Mouse (Mus musculus): Measurements from ENCODE around the gene Cald1.

Gene Cald1

DNA sequence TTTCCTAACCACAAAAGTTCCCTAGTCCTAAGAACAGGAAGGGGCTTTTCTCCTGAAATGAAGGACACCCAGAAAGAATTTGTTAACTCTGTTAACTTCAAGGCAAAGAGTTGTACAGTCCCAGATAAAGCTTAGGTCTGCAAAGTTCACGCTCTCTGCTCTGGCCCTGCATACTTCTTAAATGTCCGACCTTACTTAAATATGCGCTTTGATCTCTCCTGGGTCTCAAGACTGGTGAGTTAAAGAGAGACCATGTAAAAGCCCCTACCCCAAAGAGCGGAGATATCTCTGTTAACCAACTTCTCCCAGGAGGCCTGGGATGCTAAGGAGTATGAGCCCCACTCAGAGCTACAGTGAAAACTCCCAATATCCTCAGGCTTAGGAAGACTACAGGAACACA, 119.4 kb downstream of the Cald1 start:
- no peak for DNase-seq (ENCODE audit: low spot score in 2 of 2)

DNA sequence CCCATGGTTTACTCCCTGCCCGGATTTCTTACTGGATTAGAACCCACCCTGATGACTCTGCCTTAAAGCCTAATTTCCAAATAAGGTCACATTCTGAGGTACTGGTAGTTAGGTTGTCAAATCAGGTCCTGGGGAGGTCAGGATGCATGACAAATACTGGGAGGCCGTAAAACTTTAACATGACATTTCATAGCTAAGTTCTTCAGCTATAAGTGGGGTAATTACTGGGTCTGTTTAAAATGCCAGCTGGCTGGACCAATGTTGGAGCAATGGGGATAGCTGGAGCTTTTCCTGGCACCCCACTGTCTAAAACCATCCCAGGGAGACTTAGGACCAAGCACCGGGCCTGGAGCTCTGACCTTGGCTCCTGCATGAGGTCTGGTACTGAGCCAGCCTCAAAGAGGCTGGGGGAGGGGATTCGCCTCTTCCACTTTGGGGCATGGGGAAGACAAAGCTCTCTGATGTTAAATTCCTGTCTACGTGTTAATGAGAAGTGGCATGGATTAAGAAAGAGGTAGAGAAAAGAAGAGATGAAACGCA, 120.9 kb downstream of the Cald1 start:
- no peak for DNase-seq (ENCODE audit: low spot score in 2 of 2)

DNA sequence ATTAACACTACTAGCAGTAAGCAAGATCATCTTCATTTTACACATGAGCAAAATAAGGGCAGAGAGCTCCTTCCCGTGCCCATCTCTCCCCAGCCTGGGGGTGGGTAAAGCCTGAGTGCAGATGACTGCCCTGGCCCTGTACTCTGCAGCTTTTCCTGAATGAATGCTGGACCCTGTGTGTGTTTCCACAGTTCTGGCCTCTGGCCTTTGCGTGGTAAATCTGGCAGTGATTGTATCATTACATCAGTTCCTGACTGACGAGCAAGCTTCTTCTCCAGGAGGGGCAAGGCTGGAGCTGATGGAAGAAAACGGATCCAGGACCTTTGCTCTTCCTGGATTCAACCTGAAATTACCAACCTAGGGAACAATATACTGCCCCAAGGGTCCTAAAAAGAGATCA, 122.1 kb downstream of the Cald1 start:
- DNase-seq (ENCODE audit: low spot score in 2 of 2) = no peak

DNA sequence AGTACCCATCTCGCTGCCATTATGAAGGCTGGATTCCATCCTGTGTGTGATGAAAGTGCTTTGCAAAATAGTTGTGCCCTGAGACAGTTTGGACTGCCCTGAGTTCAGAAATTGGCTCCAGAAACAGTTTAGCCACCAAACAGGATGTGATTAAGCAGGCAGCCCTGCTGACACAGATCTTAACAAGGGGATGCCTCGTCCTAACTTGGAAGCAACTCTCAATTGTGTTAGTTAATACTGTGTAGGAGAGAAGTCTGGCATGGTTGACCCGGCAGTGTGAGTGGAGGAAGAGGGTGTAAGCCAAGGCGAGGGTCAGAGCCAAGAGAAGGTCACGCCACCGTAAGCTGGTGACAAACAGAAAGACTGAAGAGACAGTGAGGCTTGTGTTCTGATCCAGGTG, 123.4 kb downstream of the Cald1 start:
- no peak for DNase-seq (ENCODE audit: low spot score in 2 of 2)

- DNase-seq (ENCODE audit: low spot score in 2 of 2) = no peak
These were observed 124.4 kb downstream of the Cald1 start for GRCm38 (mm10) chr6:34722660-34723059.

GRCm38 (mm10) chr6:34723250-34723904, 125.1 kb downstream of the Cald1 start:
- no peak for DNase-seq (ENCODE audit: low spot score in 2 of 2)

DNA sequence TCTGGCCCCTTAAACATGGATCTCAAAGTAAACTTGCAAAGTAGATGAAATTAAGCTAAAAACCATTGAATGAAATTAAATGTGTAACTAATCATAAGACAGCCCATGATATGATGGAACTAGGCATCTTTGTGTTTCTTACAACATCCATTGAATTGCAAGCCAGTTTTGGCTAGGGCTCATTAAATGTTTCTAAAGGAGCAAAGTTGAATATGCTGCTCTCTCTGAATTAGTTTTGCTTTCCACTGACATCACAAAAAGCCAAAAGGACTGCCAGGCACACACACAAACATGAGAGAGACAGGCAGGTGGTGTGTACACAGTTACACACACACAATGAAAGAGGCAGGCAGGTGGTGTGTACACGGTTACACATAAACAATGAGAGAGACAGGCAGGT, 127.4 kb downstream of the Cald1 start:
- no peak for DNase-seq (ENCODE audit: low spot score in 2 of 2)

DNA sequence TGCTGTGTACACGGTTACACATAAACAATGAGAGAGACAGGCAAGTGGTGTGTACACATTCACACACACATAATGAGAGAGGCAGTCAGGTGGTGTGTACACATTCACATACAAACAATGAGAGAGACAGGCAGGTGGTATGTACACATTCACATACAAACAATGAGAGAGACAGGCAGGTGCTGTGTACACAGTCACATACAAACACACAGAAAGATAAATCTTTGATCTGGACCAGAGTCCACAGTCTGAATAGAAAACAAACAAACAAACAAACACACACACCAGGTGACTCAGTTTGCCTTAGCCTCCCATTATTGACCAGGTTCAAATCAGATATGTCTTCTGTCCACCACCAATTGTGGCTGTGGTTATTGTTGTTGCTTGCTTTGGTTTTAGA, 127.8 kb downstream of the Cald1 start:
- DNase-seq (ENCODE audit: low spot score in 2 of 2) = no peak

GRCm38 (mm10) chr6:34727316-34727983, 129.2 kb downstream of the Cald1 start:
- no peak for DNase-seq (ENCODE audit: low spot score in 2 of 2)

- DNase-seq (ENCODE audit: low spot score in 2 of 2) = no peak
These were observed 131.3 kb downstream of the Cald1 start for GRCm38 (mm10) chr6:34729449-34730151.

- DNase-seq (ENCODE audit: low spot score in 2 of 2) = no peak
These were observed 132.7 kb downstream of the Cald1 start for GRCm38 (mm10) chr6:34731007-34731406.

DNA sequence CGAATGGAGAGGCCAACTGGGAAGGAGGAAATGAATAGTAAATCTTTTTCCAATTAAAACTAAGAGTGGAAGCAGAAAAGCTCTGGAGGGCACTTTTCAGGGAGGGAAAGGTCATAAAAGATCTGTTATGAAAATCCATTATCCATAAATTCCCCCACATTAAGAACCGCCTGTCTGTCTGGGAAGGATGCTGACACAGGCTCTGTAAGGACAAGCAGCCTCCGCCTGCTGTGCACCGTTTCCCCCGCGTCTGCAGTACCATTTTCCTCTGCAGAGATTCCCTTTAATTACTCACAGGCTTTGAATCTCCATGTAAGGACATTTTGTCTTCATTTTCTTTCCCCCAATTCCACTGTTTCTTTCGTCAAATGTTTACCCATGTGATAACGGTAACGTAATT, 133.2 kb downstream of the Cald1 start:
- no peak for DNase-seq (ENCODE audit: low spot score in 2 of 2)

DNA sequence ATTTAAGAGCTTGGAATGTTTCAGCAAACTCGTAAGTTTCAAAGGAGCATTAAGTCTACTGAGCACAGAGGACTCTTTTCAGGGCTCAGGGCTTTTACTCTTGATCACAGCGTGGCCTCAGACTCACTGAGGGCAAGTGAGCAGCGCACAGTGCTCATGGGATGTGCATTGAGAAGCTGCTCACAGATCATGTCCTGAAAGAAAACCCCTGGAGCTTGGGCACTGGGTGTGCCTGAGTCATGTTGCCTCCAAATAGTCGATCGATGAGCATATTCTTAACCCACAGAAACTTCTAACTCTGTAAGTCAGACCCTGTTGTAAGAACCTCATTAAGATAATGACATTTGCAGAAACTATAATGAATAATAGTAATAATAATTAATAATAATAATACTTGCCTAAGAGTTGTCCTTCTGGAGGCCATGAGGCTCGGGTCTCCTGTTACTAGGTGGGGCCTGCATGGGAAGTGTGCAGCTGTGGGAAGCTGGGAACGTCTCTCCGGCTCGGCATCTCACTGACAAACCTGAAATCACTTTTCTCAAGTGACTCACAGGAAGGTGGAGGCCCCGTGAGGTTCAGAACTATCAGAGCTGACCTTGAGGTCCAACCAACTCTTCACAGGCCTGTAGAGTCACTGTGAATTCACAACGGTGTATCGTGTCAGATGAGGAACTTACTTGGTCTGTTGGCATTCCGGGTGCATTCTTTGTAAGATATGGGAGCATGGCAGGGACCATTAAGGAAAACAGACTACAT, 136.8 kb downstream of the Cald1 start:
- DNase-seq (ENCODE audit: low spot score in 2 of 2) = no peak

DNA sequence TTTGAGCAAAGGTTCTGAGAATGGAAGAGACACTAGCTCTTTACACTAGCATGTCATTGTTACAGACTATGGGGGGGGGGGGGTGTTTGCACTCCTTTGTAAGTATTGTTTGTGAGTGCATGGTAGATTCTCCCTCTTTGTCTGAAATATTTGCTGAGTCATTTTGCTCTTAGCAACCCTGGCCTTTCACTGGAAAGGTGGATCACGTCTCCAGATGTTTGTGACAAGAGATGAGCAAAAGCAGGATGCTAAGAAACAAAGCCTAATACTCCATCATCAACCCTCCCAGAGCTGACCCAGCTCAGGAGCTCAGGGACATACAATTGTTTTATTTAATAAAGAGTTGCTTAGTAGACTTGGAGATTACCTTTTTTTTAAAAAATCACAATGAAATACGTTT, 138.6 kb downstream of the Cald1 start:
- DNase-seq (ENCODE audit: low spot score in 2 of 2) = no peak

DNA sequence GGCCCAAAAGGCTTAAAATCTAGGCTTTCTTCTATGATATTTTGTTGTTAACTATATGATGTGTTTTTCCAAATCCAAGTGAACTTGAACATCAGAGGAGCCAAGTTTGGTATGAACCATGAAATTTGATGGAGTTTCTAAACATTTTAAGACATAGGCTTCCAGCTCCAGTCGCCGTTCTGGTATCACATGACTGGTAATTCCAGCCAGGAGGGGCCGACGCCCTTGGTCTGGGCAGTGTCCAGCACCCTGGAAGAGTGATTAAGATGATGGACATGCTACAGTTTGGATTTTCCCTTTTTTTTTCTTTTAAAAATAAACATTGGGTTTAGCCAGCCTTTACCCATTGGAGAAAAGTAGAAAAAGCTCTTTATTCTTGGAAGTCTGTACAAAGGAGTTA, 145.6 kb downstream of the Cald1 start:
- DNase-seq (ENCODE audit: low spot score in 2 of 2) = no peak

DNA sequence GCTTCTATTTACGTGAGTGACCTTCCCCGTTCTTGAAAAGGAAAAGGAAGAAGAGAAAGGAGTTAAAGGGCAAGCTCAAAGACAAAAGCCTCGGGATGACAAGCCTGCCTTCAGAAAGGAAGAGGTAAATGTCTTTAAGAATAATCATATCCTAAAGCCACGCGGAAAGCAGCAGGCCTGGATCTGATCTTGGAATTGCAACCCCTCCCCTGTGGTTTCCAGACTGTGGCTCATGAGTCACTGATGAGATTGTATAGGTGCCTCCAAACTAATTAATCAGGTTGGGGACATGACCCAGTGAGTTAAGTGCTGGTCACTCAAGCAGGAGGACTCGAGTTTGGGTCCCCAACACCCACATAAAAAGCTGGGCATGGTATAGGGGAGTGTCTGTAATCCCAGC, 149.5 kb downstream of the Cald1 start:
- DNase-seq (ENCODE audit: low spot score in 2 of 2) = no peak

DNA sequence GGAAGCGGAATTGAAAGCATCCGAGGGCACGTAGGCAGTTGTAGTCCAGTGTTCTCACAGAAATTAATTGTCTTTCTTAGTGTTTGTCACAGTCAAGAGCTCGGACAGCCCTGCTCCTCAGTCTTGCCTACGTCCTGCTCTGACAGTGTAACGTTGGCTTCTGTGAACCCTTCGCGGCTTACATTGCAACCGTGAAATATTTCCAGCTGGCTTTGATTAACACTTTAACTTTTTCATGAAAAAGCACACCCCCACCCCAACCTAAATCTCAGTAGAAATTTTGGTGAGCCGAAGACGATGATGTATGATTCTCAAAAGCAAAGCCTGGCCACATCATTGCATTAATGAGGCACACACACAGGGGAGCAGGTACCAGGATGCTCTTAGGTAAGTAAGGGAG, 150.3 kb downstream of the Cald1 start:
- DNase-seq (ENCODE audit: low spot score in 2 of 2) = no peak

DNA sequence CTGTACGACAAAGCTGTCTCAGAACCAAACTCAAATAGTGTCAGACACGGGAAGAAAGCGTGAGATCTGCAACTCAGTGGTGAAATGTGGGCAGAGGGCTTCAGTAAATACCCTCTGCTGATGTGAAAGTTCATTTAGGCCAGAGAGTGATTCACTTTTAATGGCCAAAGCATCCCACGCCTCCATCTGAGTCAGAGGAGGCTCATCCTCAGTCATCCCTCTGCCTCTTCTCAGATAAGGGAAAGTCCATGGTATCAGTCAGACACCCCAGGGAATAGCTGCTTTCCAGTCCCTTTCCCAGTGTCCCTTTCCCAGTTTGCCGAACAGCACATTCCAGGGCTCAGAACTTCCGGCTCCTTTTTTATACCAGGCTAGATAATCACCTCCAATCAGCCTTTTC, 151.2 kb downstream of the Cald1 start:
- DNase-seq (ENCODE audit: low spot score in 2 of 2) = no peak

DNA sequence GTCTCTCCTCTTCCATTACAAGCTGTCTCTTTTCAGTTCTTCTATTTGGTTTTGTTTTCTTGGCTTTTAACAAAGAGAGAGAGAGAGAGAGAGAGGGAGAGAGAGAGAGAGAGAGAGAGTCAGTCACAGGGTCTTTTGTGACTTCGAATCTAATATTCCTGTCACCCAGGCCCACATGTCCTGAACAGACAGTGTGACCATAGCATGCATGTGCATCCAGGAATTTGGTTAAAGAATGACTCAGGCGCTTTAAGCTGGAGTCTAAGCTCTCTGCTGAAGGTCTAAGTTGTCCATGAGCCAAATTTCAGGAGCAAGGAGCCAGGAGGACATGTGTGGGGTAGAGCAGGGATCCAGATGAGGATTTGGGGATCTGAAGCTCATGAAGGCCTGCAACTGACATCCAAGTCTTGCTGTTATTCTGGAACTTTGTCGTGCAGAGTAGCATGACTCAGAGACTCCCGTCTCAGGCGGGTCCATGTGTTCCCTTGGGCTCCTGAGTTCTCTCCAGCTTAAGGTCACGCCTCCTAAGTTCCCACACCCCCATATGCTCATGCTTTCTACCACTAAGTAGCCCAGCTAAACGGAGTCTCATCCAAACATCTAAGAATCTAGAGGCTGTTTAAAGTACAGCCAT, 152.3 kb downstream of the Cald1 start:
- no peak for DNase-seq (ENCODE audit: low spot score in 2 of 2)

DNA sequence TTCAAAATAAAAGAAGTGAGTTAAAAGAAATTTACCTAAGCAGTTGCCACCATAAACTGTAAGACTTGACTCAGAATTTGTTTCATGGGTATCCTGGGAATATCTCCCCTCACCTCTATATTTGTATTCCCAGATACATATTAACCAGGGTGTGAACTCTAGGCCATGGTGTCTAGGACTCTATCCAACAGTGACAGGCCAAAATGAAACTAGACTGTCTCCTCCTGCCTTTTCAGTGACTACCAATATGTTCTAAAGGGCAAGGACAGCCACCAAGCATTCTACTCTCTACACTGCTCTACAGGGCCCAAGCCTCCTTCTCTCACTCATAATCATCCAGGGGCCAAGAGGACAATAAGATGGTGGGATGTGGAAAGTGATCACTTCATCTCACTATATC, 153.3 kb downstream of the Cald1 start:
- no peak for DNase-seq (ENCODE audit: low spot score in 2 of 2)

DNA sequence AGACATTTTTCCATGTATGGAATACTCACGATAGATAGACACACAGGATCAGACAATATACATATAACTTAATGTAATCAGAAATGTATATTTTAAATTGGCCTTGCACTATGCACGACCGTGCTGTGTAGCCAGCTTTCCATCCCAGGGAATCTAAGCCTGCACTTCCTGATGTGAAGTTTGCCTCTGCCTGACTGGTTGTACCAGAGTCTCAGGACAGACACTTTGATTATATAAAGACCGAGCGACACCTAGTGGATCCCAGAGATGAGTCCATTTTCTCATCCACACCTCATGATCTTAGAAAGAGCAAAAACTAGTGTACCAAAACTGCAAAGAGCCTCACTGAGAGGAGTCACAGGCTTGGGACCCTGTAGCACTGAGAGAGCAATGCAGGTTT, 156.1 kb downstream of the Cald1 start:
- DNase-seq (ENCODE audit: low spot score in 2 of 2) = peak; percentile 23 to 51

DNA sequence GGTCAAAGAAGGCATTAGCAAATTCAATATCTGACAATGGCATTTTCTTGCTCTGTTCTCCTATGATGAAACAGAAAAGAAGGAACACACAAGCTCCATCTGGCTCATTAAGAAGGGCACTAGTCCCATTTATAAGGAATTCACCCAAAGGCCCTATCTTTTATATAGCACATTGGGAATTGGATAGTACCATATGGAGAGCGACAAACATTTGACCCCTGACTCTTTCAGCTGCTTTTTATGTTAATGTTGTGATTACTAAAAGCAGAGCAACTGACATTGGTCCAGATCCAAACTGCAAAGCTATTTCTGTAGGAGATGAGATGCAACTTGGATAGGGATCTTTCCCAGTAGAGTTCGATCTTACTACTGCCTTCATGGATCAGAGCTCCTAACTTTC, 160.0 kb downstream of the Cald1 start:
- DNase-seq (ENCODE audit: low spot score in 2 of 2) = no peak

Data from frontal cortex, postnatal 14 days (tissue).